Mouse (Mus musculus) fibroblast of lung, adult 2 months (primary cell): ENCODE results near the gene Fat3.

ENCODE experiments used
- DNase-seq: peaks from one replicate; pipeline ENCODE4 v3.0.0-alpha.2; 2011; ENCODE audit warnings: low read depth

The Fat3 gene

GRCm38 (mm10) chr9:16501186-16501711, at the start of gene Fat3:
Fat3 (minus strand) TSS chr9:16501285.
- DNase-seq, result no peak

- DNase-seq, result no peak
Measured at GRCm38 (mm10) chr9:16532884-16533283, 31.8 kb upstream of the Fat3 start.

GRCm38 (mm10) chr9:16517543-16517942, 16.5 kb upstream of the Fat3 start:
- no peak for DNase-seq

GRCm38 (mm10) chr9:16512005-16512404, 10.9 kb upstream of the Fat3 start:
- no peak for DNase-seq

GRCm38 (mm10) chr9:16503776-16504175, 2.7 kb upstream of the Fat3 start:
- DNase-seq, result no peak

GRCm38 (mm10) chr9:16502673-16503343, 1.7 kb upstream of the Fat3 start:
- no peak for DNase-seq

GRCm38 (mm10) chr9:16501990-16502672, 1.0 kb upstream of the Fat3 start:
- no peak for DNase-seq

- DNase-seq, result no peak
Measured at GRCm38 (mm10) chr9:16500382-16501185, 501 bp downstream of the Fat3 start.

GRCm38 (mm10) chr9:16499621-16500381, 1.3 kb downstream of the Fat3 start:
- no peak for DNase-seq

GRCm38 (mm10) chr9:16498876-16499275, 2.2 kb downstream of the Fat3 start:
- no peak for DNase-seq

- no peak for DNase-seq
Measured at GRCm38 (mm10) chr9:16497361-16497760, 3.7 kb downstream of the Fat3 start.

- no peak for DNase-seq
Measured at GRCm38 (mm10) chr9:16496331-16496730, 4.8 kb downstream of the Fat3 start.

- no peak for DNase-seq
Measured at GRCm38 (mm10) chr9:16489661-16490060, 11.4 kb downstream of the Fat3 start.

GRCm38 (mm10) chr9:16487565-16487964, 13.5 kb downstream of the Fat3 start:
- DNase-seq, result no peak

- DNase-seq, result no peak
Measured at GRCm38 (mm10) chr9:16486229-16486628, 14.9 kb downstream of the Fat3 start.

- no peak for DNase-seq
Measured at GRCm38 (mm10) chr9:16485173-16485572, 15.9 kb downstream of the Fat3 start.

- no peak for DNase-seq
Measured at GRCm38 (mm10) chr9:16484765-16485164, 16.3 kb downstream of the Fat3 start.

- no peak for DNase-seq
Measured at GRCm38 (mm10) chr9:16461491-16461890, 39.6 kb downstream of the Fat3 start.

GRCm38 (mm10) chr9:16460591-16460990, 40.5 kb downstream of the Fat3 start:
- DNase-seq, result no peak

GRCm38 (mm10) chr9:16441930-16442329, 59.2 kb downstream of the Fat3 start:
- no peak for DNase-seq

- DNase-seq, result no peak
Measured at GRCm38 (mm10) chr9:16440638-16441037, 60.4 kb downstream of the Fat3 start.

GRCm38 (mm10) chr9:16439941-16440340, 61.1 kb downstream of the Fat3 start:
- no peak for DNase-seq
